Mouse (Mus musculus) heart, adult 8-10 months (tissue): ENCODE results near the gene Nav3. TPM values are rescaled to one million over a fixed set of nuclear protein-coding genes. Genes with fewer than 3 reads are reported as not detected.
A peak's percentile ranks its signal among the peaks of the same experiment; 100 is the strongest.
"Not testable (repeated sequence)": the region's sequence is repeated elsewhere in the genome, so short reads cannot be mapped to it uniquely, and the experiment has no call there.

ENCODE experiments used
- DNase-seq: peaks from one replicate; pipeline ENCODE4 v3.0.0; 2022; ENCODE audit warnings: low spot score
- total RNA-seq, 4 experiments: library from RNA; stranded (reverse); gene quantifications; 2 replicates each; pipeline ENCODE4 v1.2.4; 2022

Gene Nav3
- total RNA-seq, 4 experiments from 2014 or later, result 2.4 to 4.8 (median 3.4) TPM

DNA sequence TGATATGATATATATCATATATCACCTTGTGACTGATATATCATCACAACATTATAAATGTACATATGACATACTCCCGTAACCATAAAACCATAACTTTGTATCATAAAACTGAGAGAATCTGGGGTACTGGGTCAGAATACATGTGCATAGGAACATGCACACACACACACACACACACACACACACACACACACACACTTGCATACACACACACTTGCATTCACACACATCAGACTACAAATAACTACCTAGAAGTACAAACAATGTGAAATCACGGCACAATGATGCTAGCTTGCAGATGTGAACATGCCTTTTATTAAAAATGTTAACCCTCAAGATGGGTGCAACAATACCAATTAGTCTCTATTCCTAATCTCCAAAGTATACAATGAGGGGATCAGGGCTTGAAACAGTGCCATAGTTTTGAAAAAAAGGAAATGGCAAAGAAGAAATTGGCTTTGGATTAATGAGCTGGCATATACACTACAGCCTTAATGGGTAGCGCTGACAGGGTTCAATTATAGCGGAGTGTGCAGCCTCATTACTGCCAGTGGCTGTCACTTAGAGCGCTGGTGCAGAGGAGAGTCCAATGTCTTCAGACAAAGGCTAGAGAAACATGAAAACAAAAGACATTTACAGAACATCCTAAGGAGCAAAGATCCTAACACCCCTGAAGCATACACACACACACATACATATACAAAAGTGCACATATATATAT, 72.3 kb downstream of the Nav3 start:
- not testable (repeated sequence) for DNase-seq

DNA sequence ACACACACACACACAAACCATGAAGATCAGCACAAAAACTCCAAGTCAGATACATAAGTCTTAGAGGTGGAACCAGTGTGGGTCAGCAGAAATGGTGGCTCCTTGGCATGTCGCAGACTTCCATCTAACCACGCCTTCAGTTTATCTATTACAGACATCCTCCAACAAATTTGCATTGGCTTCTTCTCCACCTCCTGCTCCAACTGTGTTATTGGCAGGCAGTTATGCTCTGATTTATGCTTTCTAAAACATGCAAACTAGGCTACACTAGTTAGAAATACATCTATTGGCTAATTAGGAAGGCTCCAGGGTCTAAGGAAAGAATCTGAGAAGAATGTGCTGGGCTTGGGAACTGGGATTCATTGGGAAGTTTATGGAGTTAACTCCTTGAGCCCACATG, 75.2 kb downstream of the Nav3 start:
- DNase-seq, result no peak

DNA sequence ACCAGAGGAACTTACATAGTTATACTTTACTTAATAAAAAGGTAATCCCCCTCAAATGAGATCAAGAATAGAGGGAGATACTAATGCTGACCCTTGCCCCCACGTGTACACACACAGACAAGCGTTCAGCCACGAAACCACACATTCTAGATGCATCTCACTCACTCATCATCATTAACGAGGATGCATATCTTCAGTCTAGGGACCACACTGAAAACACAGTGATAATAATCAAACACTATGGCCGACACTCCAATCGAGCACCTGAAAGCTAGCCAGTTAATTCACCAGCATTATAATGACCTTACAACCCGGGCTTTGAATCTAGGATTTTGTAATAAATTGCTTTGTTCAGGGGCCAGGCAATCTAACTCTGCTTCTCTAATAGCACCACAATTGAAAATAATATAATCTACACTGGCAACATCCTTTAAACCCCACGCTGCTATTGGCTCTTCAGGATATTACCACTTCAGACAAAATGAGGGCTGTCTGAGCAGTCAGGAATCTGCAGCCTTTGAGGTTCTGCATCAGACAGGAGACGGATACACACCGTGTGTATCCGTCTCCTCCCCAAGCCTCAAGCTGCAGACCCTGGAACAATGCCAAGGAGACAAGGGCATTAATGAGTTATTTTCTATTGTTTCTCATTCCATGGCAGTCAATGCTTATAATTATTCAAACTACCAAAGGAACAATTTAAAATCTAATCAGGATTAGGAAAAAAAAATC, 83.1 kb downstream of the Nav3 start:
- no peak for DNase-seq

DNA sequence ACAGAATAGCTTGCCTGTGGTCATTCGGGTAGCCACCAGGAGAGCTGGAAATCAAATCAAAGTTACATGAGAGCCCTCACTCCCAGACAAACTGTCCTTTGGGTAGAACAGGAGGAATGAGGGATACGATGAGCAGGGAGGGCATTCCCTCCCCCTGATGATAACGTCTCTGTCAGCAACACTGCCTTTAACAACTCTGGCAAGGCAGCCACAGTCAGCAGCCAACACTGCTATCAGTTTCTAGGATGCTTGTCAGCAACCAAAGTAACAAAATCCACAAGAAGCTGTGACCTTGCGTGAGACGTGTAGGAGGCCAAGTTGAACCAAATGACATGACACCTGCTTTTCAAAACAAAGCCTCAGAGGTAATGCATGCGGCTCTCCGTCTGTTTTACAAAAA, 103.9 kb downstream of the Nav3 start:
- peak; percentile 2 for DNase-seq

DNA sequence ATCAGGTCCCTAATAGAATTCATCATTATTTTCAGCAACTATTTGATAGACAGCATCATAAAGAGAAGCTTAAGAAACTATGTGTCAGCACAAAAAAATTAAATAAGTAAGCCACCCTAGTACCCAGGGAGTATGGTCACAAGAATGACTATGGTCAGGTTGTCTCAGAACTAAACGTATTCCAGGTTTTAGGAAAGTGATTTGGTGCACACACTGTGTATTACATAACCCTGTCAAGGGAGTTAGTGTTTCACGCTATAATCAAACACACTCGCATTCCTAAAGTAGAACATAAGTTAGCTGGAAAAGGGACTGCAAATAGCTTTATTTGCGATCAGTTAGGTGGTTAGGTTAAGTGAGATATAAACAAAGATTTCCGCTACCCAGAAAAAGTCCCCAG, 126.0 kb downstream of the Nav3 start:
- no peak for DNase-seq

DNA sequence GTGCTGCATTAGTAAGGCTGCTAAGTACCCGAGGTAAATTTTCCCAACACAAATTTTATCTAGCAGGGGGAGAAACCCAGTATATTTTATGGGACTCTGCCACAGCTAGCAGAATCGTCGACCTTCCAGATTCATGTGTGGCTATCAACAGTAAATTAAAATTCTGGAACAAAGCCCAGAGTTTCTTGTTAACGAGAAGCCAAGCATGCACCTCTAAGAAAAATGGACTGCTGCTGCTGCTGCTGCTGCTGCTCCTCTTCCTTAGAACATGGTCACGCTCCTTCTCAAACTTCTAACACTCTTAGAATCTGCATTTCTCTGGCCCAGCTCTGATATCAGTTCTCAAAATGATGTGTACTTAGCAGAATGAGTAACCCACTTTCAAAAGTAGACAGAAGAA, 126.4 kb downstream of the Nav3 start:
- DNase-seq, result peak; percentile 10

DNA sequence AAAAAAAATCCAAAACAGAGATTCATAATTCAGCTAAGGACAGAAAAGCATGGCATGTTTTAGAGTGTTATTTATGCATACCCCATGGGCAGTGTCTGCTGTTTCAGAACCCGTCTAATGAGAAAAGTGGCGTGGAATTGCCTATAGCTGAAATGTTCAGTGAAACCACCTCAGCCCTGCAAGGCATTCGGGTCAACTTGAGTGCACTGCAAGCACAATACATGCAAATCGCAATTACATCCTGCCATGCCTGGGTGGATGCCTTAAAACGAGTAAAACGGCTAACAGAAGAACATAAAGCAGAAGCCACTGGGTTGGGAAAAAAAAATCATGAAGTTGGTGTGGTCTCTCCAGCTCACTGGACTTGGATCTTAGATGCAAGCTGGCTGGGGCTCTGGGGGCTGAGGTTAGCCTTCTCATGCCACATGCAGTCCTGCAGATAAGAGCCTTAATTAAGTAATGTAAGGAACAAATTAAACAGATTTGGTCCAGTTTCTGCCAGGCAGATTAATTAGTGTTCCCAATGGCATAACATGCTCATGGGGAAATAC, 133.8 kb downstream of the Nav3 start:
- DNase-seq, result no peak

DNA sequence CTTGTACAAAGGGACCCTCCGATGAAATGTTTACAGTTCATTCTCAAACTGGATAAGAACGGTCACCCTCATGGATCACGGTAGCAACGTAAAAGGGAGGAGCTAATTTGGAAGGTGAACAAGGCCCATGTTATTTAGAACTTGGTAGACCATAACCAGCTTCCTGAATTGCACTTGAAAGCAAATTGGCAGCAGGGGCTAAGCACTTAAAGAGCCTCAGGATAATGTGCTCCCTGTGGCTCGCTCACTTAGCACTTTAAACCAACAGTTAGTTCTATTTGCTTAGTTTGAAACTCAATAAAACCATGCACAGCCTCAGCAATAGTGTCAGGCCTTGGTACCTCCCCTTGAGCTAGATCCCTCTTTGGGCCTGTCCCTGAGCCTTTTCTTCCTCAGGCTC, 138.7 kb downstream of the Nav3 start:
- no peak for DNase-seq

DNA sequence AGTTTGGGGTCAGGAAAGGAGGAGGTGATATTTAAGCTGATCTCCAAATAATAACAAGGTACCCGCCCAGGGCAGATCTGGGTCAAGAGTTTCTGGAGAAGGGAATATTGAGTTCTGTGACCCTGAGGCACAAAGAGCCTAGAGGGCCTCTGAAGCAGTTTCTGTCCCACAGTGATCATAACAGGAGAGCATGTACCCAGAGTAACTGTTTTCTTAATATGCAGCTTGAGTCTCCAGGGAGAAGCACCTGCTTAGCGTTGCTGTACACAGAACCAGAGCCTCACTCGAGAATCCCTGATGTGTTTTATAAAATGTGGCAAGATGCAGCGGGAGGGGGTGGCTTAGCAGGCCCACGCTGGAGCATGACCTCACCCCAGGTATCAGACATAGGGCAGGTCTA, 141.5 kb downstream of the Nav3 start:
- no peak for DNase-seq

DNA sequence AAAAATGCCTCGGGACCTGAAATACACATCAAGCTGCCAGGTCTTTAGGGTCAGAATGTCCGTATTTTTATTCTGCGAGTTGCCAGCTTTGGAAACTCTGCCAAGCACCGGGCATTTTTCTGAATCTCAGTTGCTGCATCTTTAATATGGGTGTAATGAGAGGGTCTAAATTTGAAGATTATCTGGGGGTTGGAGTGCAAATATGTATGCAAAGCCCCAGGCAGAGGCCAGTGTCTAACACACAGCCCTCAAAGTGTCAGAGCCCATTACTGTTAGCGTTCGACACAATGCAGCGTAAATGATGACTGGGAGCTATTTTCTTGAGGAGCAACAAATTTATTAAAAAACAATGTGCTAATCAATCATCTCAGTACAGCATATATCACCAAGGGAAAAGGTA, 142.0 kb downstream of the Nav3 start:
- no peak for DNase-seq

DNA sequence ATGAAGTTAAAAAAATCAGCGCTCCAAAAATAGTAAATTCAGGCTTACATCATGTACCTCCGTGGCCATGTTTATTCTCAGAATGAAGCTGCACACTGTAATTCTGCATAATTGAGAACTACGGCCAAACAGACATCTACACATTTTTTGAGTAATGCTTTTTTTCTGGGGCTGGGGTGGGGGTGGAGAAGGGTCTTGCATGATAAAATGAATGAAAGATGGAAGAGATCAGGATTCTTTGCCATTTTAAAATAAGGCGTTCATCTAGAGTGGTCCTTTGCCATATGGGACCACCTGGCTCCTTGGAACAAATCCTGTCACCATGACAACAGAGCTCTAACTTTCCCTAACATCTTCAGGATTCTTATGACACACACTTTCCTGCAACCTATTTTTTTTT, 146.5 kb downstream of the Nav3 start:
- no peak for DNase-seq

DNA sequence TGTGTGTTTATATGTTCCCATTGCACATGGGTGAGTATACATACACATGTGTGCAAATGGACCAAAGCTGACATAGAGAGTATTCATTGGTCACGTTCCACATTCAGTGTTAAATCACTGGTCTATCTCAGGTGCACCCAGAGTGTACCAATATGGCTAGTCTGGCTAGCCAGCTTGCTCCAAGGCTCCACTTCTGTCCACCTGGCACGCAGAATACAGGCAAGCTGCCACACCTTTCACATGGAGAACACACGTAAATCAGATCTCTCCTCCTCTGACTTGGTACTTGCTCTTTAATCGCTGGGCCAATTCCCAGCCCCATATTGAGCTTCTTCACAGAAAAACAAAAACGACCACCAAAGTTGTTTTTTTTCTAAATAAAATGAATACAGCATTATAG, 150.4 kb downstream of the Nav3 start:
- DNase-seq, result no peak

DNA sequence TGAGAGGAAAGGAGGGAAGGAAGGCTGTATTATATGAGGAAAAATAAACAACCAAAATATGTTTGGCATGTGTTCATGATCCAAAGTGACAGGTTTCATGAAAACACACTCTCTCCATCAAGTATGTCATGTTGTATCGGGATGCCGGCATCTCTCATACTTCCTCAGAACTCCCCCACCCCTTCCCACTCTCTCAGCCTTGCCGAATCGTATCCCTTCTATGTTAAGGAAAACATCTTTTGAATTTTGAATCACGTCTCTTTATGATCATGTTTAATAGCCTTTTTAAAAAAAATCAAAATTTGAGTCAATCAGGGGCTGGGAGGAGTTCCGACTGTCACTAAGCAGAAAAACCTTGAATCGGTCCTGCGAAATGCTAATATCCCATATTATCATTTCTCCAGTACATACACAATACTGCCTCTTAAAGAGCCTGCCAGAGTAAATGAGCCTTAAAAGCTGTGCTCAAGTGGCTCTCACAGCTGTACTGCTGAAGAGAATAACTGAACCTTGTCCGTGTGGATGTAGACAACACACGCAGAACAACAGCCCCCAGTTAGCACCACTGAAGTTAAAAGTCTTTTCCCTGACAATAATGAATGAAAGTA, 165.9 kb downstream of the Nav3 start:
- no peak for DNase-seq

DNA sequence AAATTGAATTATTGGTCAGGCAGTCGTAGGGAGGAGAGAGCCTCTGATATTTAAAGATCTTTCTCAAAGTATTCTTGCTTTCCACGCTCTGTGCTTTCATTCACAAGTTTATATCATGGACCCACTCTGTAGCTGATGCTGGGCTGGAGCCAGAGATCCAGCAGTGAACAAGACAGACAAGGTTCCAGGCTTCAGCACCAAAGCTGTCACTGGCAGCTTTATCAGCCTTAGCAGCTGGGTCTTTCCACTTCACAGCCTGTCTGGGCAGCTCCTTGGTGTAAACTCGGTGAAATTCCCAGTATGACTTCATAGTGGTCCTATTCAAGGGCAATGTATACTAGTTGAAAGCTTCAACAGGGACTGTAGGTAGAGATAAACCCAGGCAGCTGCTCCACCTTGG, 172.1 kb downstream of the Nav3 start:
- DNase-seq, result no peak

DNA sequence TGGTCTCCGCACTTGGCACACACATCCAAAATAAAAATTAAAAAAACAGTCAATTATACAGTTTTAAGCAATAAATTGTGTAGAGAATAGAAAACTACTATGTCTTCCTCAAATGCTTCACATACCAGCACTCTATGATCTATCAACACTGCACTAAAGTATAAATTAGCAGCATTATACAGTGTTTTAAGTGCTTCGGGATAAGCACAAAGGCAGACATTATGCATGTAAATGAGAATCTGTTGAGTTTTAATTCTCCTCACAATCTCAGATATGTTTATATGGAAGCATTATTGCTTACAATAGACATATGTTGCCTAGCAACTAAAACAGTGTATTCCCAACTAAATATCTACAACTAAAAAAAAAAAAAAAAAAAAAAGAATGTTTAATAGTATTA, 183.2 kb downstream of the Nav3 start:
- no peak for DNase-seq

DNA sequence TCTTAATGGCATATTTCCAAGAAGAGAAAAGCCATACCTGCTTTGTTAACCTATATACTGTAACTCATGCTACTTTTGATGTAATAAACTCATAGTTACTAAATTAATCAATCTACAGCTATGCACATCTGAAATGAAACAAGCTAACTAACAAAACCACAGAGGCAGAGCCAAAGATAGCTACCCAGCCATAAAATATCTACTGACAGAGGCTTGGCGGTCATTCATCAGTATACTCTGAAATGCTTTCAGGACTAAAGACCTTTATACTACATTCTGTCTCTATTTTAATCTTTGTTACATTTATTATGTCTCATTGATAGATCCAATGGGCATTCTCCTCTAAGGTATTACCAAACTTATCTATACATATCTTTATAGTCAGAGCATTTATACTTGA, 185.4 kb downstream of the Nav3 start:
- DNase-seq, result no peak

DNA sequence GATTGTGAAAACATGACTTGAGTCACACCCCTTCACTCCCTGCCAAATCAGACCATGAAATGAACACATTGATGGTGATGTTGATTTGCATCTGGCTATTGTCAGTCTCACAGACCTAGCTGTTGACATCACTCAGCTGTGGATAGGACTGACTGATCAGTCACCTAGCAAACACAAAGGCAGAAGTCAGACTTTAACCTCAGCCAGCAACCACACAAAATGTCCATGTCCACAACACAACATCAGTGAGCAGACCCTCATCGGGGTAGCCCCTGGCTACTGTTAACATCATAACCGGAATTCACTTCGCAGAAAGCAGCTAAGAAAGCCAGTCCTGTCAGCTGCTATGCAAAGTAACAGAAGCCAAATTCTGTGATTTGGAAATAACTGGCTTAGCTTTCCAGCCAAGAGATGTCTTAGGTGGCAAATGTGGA, 213.9 kb downstream of the Nav3 start:
- DNase-seq, result peak; percentile 13

DNA sequence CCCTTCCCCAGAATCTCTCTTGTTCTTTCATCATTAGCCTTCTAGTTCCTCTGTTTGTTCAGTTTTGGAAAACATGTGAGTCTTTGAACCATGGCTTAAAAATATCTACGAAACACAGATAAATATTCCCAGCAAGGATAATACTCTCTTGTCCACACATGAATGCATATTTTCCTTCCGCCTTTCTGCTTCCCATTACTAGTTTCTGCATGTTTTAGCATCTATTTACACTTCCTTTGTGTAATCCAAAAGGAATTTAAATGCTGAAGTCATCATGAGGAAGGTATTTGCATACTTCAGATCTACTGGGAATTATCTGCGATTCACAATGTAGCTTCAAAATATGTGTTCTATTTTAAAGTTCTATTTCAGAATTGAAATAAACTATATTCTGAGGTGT, 215.3 kb downstream of the Nav3 start:
- no peak for DNase-seq

DNA sequence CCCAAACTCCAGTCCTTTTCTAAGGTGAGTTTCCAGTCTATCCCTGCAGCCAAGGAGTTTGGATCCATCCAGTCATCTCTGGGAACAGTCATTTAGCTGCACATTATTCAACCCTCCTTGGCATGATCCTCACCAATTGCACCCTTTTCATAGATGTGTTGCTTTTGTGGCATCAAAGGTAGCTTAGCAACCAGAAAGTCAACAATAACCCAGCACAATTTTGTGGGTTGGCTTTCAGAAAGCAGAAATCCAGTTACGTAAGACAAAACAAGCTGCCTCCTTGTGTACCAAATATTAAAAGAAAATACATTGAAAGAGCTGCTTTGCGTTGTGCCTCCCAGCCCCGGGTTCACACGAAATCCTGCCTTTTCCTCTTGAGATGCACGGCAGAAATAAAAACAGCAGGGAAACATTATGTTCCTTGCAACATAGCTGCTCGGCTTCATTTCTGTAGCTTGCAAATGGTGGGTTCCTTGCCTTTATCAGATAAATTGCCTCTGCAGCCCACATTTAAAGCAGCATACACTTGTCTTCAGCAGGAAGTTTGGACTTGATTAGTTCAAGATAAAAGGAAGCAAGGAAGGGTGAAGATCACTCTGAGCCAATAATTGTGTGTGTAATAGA, 222.6 kb downstream of the Nav3 start:
- no peak for DNase-seq

DNA sequence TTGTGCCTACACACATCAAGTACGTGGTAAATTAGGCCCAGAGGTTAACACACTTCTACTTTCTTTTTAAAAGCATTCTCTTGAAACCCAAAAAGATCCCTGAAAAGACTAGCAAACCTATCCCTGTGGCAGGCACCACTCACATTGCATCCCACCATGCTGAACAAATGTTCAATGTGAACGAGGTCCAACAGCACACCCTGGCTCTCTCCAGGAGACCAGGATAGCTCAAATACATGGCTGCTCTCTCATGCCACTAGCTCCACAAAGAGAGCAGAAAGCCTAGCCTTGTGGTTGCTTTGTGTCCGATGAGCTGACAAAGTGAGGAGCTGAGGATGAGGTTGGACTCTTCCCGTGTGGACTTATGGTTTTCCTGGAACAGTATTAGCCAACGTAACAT, 249.6 kb downstream of the Nav3 start:
- DNase-seq, result no peak

DNA sequence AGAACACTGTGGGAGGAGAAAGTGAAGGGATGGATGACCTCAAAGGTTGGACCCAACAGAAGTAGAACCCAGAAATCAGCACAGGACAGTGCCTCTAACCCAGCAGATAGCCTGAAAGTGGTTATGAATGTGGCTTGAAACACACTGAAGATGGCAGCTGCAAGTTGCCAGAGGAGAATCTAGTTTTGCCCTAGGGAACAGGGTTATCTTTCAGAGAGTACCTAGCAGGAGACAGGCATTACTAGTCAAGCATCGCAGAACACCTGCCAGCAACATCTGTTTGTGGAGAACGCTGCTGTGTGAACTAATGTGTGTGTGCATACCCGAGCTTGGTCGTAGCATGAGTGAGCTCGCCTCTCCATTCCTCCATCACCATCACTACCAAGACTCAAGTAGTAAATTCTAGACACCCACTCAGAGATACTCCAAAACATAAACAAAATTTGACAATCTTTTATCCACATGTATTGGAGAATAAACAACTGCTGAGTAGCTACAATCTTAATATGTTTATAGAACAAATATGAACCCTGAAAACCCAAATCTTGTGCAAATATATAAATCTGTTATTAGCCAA, 251.8 kb downstream of the Nav3 start:
- DNase-seq, result no peak

DNA sequence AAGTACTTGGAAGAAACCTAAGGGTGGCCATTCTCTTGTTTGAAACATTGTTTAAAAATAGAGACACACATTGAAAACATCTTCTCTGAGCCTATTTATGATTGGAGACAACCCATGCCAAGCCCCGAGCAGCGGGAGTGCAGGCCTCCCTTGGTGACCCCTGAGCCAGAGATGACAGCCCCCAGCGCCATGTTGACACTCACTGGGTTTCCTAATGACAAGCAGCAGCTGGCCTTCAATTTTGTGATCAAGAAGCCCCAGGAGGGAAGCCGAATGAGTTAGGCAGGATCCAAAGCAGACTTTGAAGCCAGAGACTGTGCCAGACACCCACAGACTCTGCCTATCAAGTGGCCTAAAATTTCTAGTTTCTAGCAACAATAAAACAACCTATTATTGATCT, 263.1 kb downstream of the Nav3 start:
- DNase-seq, result no peak
